Mouse (Mus musculus) neural tube, embryonic 12.5 days (tissue): ENCODE measurements around the gene Sco2. TPM values are rescaled to one million over a fixed set of nuclear protein-coding genes. Genes with fewer than 3 reads are reported as not detected.

Experiments used
- ATAC-seq: fragments of 200-750 bp; cut with Nextera tagmentation; 2 replicates; pipeline ENCODE4 v1.8.0; 2017; ENCODE audit warnings: low read depth, mild to moderate bottlenecking, moderate TSS enrichment, moderate library complexity; ENCODE audit not compliant: low FRiP score
- H3K27ac ChIP-seq: fragments of 300-500 bp; sonication (generic); 2 replicates; pipeline ENCODE4 v1.5.1; 2016
- H3K27me3 ChIP-seq: fragments of 300-500 bp; sonication (generic); replicated peaks from 2 replicates; pipeline ENCODE4 v1.6.1; 2016; ENCODE audit warnings: mild to moderate bottlenecking
- H3K36me3 ChIP-seq: fragments of 300-500 bp; sonication (generic); 2 replicates; pipeline ENCODE4 v1.6.1; 2016; ENCODE audit warnings: mild to moderate bottlenecking
- H3K4me1 ChIP-seq: fragments of 300-500 bp; sonication (generic); 2 replicates; pipeline ENCODE4 v1.6.1; 2016
- H3K4me2 ChIP-seq: fragments of 300-500 bp; sonication (generic); replicated peaks from 2 replicates; pipeline ENCODE4 v1.6.1; 2016; ENCODE audit warnings: mild to moderate bottlenecking
- H3K4me3 ChIP-seq: fragments of 300-500 bp; sonication (generic); 2 replicates; pipeline ENCODE4 v1.5.1; 2016
- H3K9ac ChIP-seq: fragments of 300-500 bp; sonication (generic); 2 replicates; pipeline ENCODE4 v1.6.1; 2016; ENCODE audit warnings: mild to moderate bottlenecking
- H3K9me3 ChIP-seq: fragments of 300-500 bp; sonication (generic); 2 replicates; pipeline ENCODE4 v1.6.1; 2016; ENCODE audit warnings: mild to moderate bottlenecking
- WGBS: fragments of 180-500 bp; shearing (Covaris S2); methylation state at CpG from one replicate; pipeline ENCODE4 v1.1.7; 2016; 5-methylcytosine and 5-hydroxymethylcytosine counted together
- polyA plus RNA-seq: library from polyadenylated mRNA; unstranded; fragments of >200 nt; fragmentation: Nextera tagmentation; extraction: Ambion mirVana; gene quantifications from 2 replicates; pipeline ENCODE4 v1.2.1, GENCODE M21; 2016

Sco2 gene
- polyA plus RNA-seq, 1 experiment from 2014 or later = 8.8 TPM

DNA sequence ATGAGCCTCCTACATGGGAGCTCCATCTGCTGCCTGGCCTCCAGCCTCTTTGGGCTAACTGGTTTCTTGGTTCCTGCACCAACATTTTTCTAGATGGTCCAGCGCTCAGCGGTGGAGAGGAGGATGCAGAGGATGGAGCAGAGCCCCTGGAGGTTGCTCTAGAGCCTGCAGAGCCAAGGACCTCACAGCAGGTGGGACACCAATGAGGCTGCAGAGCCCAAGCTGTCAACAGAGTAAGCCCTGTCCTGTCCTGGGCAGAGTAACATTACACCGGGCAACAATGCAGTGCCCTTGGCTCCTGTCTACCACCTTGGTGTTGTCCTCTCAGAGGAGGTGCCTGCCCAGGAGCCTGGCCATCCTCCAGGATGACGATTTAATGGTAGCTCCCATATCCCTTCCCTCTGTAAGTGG is 8.5 kb downstream of the Sco2 start:
- Histone ChIP-seq H3K36me3 (peaks cover 98% of the 10 kb centered on the region), H3K27me3 (no peaks in the 10 kb centered on the region), H3K4me1 (no peaks in the 10 kb centered on the region), H3K9me3 (no peaks in the 10 kb centered on the region), H3K9ac (no peak overlapping the region), H3K4me2 (no peak overlapping the region), H3K27ac (no peak overlapping the region), H3K4me3 (no peak overlapping the region)
- 97% methylated on average over 4 of the region's 4 CpGs for WGBS
- no peak for ATAC-seq

DNA sequence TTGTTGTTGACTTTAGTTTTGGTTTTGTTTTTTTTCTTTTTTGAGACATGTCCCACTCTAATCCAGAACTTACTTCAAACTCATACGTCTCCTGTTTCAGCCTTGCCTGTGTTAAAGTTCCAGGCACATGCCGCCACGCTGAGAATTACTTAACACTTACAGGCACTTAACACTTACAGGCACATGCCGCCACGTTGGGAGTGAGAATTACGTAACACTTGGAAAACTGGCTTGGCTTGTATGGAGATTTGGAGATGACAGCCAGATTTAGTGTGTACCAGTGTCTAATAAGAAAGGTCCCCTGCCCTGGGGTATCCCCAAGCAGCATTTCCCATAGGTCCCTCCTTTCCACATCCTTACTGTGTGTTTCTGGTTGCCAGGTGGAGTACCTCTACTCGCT is 10.6 kb downstream of the Sco2 start:
- no peak overlapping the region for H3K27ac ChIP-seq
- no peaks in the 10 kb centered on the region for H3K27me3 ChIP-seq
- no peak overlapping the region for H3K4me2 ChIP-seq
- H3K9me3 ChIP-seq = no peaks in the 10 kb centered on the region
- ATAC-seq = no peak
- no peak overlapping the region for H3K4me3 ChIP-seq
- H3K36me3 ChIP-seq = peaks cover 81% of the 10 kb centered on the region
- no peak overlapping the region for H3K9ac ChIP-seq
- 96% methylated on average over 7 of the region's 7 CpGs for whole genome bisulfite sequencing
- no peaks in the 10 kb centered on the region for H3K4me1 ChIP-seq

DNA sequence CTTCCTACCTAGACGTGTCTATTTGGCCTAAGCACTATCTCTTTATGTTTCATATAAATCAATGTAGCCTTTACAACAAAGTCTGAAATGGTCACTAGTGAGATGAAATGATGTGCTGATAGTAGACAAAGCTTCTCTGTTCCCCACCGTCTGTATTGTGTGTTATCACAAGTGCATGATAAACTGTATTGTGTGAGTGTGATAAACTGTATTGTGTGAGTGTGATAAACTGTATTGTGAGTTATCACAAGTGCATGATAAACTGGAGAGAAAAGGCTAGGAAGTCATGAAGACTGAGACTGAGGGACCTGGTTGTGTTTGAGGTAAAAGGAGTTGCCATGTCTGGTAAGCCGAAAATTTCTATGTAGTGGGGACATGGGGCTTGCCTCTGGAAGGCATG is 14.9 kb downstream of the Sco2 start:
- no peaks in the 10 kb centered on the region for H3K9me3 ChIP-seq
- H3K27ac ChIP-seq = no peak overlapping the region
- no peak overlapping the region for H3K9ac ChIP-seq
- peaks cover 42% of the 10 kb centered on the region for H3K36me3 ChIP-seq
- no peak overlapping the region for H3K4me2 ChIP-seq
- H3K4me3 ChIP-seq = no peak overlapping the region
- 92% methylated on average over 3 of the region's 3 CpGs for WGBS
- H3K4me1 ChIP-seq = peaks cover 19% of the 10 kb centered on the region
- no peaks in the 10 kb centered on the region for H3K27me3 ChIP-seq
- no peak for ATAC-seq

DNA sequence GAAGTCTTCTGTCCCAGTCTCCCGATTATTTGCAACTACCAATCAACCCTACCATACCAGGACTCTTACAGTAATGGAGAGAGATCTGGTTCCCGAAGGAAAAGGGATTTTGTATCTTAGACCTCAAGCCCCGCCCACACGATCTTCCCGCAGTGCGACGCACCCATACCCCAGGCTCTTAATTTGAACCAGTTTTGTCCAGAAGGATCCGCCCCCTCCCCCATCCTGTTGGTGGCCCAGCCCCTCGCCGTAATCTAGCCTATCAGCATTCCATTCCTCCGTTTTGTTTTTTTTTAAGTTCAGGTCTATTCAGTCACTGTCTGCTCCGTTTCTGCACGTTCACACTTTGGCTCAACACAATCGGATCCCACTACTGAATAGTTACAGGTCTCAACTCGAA is 17.3 kb downstream of the Sco2 start:
- peak overlapping the region; percentile 78 for H3K4me3 ChIP-seq
- peak; percentile 61 for ATAC-seq
- H3K4me2 ChIP-seq = peak overlapping the region; percentile 79
- H3K27me3 ChIP-seq = no peaks in the 10 kb centered on the region
- no peak overlapping the region for H3K27ac ChIP-seq
- peak overlapping the region; percentile 80 for H3K9ac ChIP-seq
- WGBS = under 1% methylated on average over 15 of the region's 15 CpGs
- peaks cover 44% of the 10 kb centered on the region for H3K36me3 ChIP-seq
- H3K4me1 ChIP-seq = peaks cover 19% of the 10 kb centered on the region
- no peaks in the 10 kb centered on the region for H3K9me3 ChIP-seq

DNA sequence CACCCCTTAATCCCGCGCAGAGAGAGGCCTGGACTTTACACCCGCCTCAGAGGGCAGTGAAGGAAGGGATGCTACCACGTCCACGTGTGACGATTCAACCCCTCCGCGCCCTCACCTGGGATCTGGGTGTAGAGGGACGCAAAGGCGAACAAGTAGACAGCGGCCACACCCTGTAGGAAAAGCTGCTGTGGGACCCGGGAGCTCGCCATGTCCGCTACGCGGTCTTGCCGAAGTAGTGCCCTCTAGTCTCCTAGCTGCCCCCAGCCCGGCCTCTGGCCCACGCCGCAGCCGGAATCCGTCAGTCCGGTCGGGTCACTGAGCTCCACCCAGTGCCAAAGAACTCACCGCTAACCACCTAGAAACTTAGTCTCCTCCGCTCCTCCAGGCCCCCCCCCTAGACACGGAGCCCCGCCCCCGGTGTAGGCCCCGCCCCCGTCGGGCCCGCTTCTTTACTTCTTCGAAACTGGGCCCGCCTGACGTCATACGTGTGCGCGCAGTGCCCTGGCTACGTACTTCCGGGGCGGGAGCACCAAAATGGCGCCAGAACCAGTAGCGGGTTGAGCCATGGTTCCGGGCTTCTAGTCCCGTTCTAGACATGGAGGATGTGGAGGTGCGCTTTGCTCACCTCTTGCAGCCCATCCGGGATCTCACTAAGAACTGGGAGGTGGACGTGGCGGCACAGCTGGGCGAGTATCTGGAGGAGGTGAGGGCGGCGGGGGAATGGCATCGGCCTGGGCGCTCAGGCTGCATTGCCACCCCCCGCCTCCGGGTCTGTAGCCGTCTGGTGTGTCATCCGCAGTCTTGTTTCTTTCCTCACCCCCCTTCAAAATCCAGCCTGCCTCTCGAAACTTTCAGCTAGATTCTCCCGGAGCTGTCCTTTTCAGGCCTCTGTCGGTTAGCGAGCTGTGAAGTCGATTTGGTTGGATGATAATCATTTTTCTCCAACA is 18.1 kb downstream of the Sco2 start, which contains the start of the genes Lmf2 and Ncaph2:
Gene Lmf2, minus strand, starts transcription at position 419 of the 947 bp plus-strand sequence.
Gene Ncaph2, plus strand, starts transcription at position 479 of the 947 bp plus-strand sequence.
- Histone ChIP-seq H3K4me3 (peak within 1 kb of the TSS; percentile 78), H3K36me3 (peaks cover 41% of the 10 kb centered on the region), H3K4me2 (peak within 1 kb of the TSS; percentile 79), H3K4me1 (peaks cover 19% of the 10 kb centered on the region), H3K9me3 (no peaks in the 10 kb centered on the region), H3K9ac (peak within 1 kb of the TSS; percentile 80), H3K27me3 (no peaks in the 10 kb centered on the region), H3K27ac (peak within 1 kb of the TSS; percentile 57)
- WGBS = under 1% methylated on average over 64 of the region's 64 CpGs
- peak; percentile 92 for ATAC-seq

DNA sequence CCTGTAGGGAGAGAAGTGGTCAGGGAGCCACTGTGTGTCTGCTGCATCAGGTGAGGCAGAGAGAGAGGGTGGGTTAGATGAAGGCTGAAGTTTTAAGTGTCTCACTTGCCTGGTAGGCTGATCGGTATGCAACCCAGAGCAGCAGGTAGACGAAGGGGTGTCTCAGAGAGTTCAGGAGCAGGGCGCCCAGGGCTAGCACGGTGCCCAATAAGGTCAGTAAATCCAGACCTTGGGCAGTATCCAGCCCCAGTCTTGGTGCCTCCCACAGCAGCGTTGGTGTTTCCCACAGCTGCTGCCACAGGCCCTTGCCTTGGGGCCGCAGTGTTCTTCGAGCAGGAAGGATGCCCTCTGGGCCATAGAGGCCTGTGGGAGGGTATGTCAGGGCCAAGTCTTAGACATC is 19.2 kb downstream of the Sco2 start:
- Histone ChIP-seq H3K9me3 (no peaks in the 10 kb centered on the region), H3K27ac (no peak overlapping the region), H3K4me3 (peak overlapping the region; percentile 78), H3K27me3 (no peaks in the 10 kb centered on the region), H3K9ac (peak overlapping the region; percentile 80), H3K4me1 (peaks cover 19% of the 10 kb centered on the region), H3K4me2 (peak overlapping the region; percentile 79), H3K36me3 (peaks cover 43% of the 10 kb centered on the region)
- WGBS = 88% methylated on average over 7 of the region's 7 CpGs
- no peak for ATAC-seq

DNA sequence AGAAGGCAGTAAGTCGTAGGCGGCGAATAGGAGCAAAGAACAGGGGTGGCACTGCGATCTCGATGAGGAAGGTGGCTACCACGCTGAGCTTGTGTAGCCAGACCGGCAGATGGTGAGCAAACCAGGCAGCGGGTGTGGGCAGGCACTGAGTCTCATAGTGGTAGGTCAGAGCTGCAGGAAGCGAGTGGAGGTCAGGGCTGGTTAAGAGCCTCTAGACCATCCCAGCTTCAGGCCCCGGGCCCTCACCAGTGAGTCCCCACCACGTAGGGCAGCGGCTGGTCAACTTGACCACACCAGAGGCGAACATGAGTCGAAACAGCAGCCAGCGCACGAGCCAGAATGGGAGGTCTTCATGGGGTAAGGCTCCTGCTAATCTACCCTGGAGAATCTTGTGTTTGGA is 19.8 kb downstream of the Sco2 start:
- no peak overlapping the region for H3K27ac ChIP-seq
- no peaks in the 10 kb centered on the region for H3K27me3 ChIP-seq
- H3K9ac ChIP-seq = no peak overlapping the region
- peak overlapping the region; percentile 79 for H3K4me2 ChIP-seq
- peaks cover 43% of the 10 kb centered on the region for H3K36me3 ChIP-seq
- 0 out of 2 replicates have a peak overlapping the region, but pooled peaks have one; percentile 78 for H3K4me3 ChIP-seq
- H3K4me1 ChIP-seq = peaks cover 19% of the 10 kb centered on the region
- 94% methylated on average over 16 of the region's 16 CpGs for WGBS
- no peaks in the 10 kb centered on the region for H3K9me3 ChIP-seq
- no peak for ATAC-seq

DNA sequence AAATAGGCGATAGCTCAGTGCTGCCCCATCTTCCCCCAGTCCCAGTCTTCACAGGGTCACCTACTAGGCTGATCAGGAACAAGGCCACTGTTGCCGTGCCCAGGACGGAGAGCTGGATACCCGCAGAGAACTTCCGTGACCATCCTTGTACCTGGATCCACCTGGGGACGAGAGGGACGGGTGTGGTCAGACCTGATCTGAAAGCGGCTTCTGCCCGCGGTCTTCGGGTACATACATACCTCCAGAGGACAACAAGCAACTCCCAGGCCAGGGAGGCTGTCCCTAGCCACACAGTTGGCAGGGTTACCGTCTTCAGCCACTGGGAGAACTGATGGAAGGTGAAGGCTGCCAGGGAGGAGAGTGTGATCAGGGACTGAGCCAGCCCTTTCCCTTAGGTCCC is 20.9 kb downstream of the Sco2 start:
- H3K36me3 ChIP-seq = peaks cover 39% of the 10 kb centered on the region
- WGBS = 97% methylated on average over 12 of the region's 12 CpGs
- H3K9me3 ChIP-seq = no peaks in the 10 kb centered on the region
- H3K27ac ChIP-seq = no peak overlapping the region
- H3K9ac ChIP-seq = no peak overlapping the region
- no peak overlapping the region for H3K4me3 ChIP-seq
- no peak for ATAC-seq
- no peaks in the 10 kb centered on the region for H3K27me3 ChIP-seq
- H3K4me1 ChIP-seq = peaks cover 19% of the 10 kb centered on the region
- H3K4me2 ChIP-seq = no peak overlapping the region

DNA sequence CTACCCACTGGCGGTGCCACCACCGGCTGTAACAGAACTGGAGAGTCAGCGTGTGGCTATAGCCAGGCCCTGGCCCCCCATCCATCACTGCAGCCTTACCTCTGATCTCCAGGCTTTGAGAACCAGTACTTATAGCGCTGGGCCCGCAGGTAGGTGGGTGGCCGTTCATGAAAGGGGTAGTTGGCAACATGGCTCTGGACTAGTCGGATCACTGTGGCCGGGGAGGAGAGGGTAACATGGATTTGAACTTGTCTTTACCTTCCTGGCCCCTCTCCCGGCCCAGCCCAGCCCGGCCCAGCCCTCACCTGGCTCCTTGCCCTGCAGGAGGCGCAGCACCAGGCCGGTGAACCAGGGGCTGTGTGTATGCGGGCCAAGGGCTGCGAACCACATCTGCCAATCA is 21.6 kb downstream of the Sco2 start:
- no peaks in the 10 kb centered on the region for H3K27me3 ChIP-seq
- peaks cover 39% of the 10 kb centered on the region for H3K36me3 ChIP-seq
- H3K27ac ChIP-seq = no peak overlapping the region
- ATAC-seq = no peak
- no peak overlapping the region for H3K4me3 ChIP-seq
- H3K9me3 ChIP-seq = no peaks in the 10 kb centered on the region
- no peak overlapping the region for H3K4me2 ChIP-seq
- H3K4me1 ChIP-seq = peaks cover 15% of the 10 kb centered on the region
- no peak overlapping the region for H3K9ac ChIP-seq
- WGBS = 94% methylated on average over 14 of the region's 14 CpGs

DNA sequence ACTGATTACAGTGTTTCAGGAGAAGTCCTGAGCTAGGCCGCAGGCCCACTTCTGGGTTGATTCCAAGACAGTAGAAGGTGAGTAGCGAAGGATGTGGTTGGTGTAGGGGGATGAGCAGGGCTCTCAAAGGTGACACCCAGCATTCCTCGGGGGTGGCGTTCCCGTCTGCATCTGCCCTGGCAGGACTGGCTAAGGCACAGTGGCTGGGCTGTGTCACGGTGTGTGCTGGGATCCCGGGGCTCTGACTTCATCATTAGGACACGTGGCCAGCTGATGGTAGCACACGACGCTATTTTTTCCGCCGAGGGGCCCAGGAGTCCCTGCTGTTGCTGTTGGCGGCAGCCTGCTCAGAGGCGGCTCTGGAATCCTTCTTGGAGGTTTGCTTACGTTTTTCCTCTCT is 22.3 kb downstream of the Sco2 start:
- no peaks in the 10 kb centered on the region for H3K9me3 ChIP-seq
- no peak overlapping the region for H3K4me3 ChIP-seq
- H3K27ac ChIP-seq = no peak overlapping the region
- no peak overlapping the region for H3K4me2 ChIP-seq
- no peak for ATAC-seq
- H3K9ac ChIP-seq = no peak overlapping the region
- WGBS = 89% methylated on average over 15 of the region's 15 CpGs
- H3K4me1 ChIP-seq = peaks cover 12% of the 10 kb centered on the region
- H3K36me3 ChIP-seq = peaks cover 39% of the 10 kb centered on the region
- no peaks in the 10 kb centered on the region for H3K27me3 ChIP-seq

DNA sequence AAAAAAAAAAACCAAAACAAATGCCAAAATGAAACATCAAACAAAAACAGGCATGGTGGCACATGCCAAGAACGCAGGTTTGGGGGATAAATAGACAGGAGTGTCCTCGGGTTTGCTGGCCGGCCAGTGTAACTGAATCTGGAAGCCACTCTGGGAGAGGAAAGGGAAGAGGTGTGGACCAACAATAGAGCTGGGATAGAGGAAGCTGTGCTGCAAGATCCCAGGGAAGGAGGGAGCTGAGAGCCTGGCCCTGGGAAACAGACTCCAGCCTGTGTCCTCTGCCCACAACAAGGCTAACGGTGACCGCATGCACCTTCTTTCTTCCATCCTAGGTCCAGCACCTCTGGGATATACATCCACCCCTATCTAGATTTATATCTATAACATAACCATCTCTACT is 23.2 kb downstream of the Sco2 start:
- peaks cover 39% of the 10 kb centered on the region for H3K36me3 ChIP-seq
- H3K9me3 ChIP-seq = no peaks in the 10 kb centered on the region
- no peak overlapping the region for H3K4me2 ChIP-seq
- H3K9ac ChIP-seq = no peak overlapping the region
- H3K27me3 ChIP-seq = no peaks in the 10 kb centered on the region
- peaks cover 12% of the 10 kb centered on the region for H3K4me1 ChIP-seq
- no peak for ATAC-seq
- H3K4me3 ChIP-seq = no peak overlapping the region
- H3K27ac ChIP-seq = no peak overlapping the region
- WGBS = 85% methylated on average over 5 of the region's 5 CpGs

DNA sequence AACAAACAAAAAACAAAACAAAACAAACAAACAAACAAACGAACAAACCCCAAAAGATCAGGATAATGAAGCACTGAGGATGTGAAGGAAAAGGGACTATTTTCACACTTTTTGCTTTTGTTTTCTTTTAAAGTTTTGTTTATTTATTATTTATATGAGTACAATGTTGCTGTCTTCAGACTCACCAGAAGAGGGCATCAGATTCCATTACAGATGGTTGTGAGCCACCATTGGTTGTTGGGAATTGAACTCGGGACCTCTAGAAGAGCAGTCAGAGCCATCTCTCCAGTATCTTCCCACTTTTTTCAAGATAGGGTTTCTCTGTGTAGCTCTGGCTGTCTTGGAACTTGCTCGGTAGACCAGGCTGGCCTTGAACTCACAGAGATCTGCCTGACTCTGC is 30.3 kb downstream of the Sco2 start:
- Histone ChIP-seq H3K4me3 (no peak overlapping the region), H3K36me3 (no peaks in the 10 kb centered on the region), H3K9me3 (no peaks in the 10 kb centered on the region), H3K4me2 (no peak overlapping the region), H3K27ac (no peak overlapping the region), H3K9ac (no peak overlapping the region), H3K27me3 (no peaks in the 10 kb centered on the region), H3K4me1 (no peaks in the 10 kb centered on the region)
- no peak for ATAC-seq
- 84% methylated on average over 3 of the region's 3 CpGs for WGBS

DNA sequence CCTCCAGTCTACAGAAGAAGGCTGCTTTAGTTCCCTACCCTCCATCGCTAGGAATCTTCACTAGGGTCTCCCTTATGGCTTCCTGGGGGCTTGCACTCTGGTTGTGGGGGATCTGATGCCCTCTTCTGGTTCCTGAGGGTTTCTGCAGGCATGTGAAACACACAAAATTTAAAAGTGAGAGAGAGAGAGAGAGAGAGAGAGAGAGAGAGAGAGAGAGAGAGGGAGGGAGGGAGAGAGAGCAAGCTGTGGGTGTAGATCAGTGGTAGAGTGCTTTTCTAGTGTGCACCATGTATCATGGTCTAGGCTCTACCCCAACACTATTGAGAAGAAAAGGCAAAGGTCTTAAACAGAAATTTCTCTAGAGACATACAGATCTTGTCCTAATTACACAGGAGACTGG is 32.0 kb downstream of the Sco2 start:
- Histone ChIP-seq H3K4me3 (no peak overlapping the region), H3K9ac (no peak overlapping the region), H3K4me2 (no peak overlapping the region), H3K36me3 (no peaks in the 10 kb centered on the region), H3K4me1 (no peaks in the 10 kb centered on the region), H3K27me3 (no peaks in the 10 kb centered on the region), H3K9me3 (no peaks in the 10 kb centered on the region), H3K27ac (no peak overlapping the region)
- WGBS = 48% methylated on average over 1 of the region's 1 CpGs
- ATAC-seq = no peak
